Mouse (Mus musculus) kidney, postnatal 0 days (tissue): Measurements from ENCODE around the gene Rnf8. TPM values are rescaled to one million over a fixed set of nuclear protein-coding genes. Genes with fewer than 3 reads are reported as not detected.
A peak's percentile ranks its signal among the peaks of the same experiment; 100 is the strongest.
"Not testable (repeated sequence)": the region's sequence is repeated elsewhere in the genome, so short reads cannot be mapped to it uniquely, and the experiment has no call there.

Experiments
- ATAC-seq: fragments of 200-750 bp; cut with Nextera tagmentation; replicated peaks from 2 replicates; pipeline ENCODE4 v1.8.0; 2017; ENCODE audit warnings: low read depth, moderate number of reproducible peaks, moderate TSS enrichment, moderate library complexity; ENCODE audit not compliant: low FRiP score
- DNase-seq: peaks from one replicate; pipeline ENCODE4 v3.0.0-alpha.2; 2016; ENCODE audit warnings: low spot score
- H3K27ac ChIP-seq: fragments of 300-500 bp; sonication (generic); 2 replicates; pipeline ENCODE4 v1.5.1; 2014; ENCODE audit warnings: mild to moderate bottlenecking
- H3K27me3 ChIP-seq: fragments of 300-500 bp; sonication (generic); 2 replicates; pipeline ENCODE4 v1.6.1; 2014; ENCODE audit warnings: low read length, mixed read lengths; ENCODE audit not compliant: insufficient read depth
- H3K36me3 ChIP-seq: fragments of 300-500 bp; sonication (generic); 2 replicates; pipeline ENCODE4 v1.6.1; 2014; ENCODE audit warnings: low read length, mixed read lengths; ENCODE audit not compliant: insufficient read depth
- H3K4me1 ChIP-seq: fragments of 300-500 bp; sonication (generic); replicated peaks from 2 replicates; pipeline ENCODE4 v1.6.1; 2014; ENCODE audit warnings: antibody characterized with exemption, low read length, mixed read lengths; ENCODE audit not compliant: insufficient read depth
- H3K4me2 ChIP-seq: fragments of 300-500 bp; sonication (generic); 2 replicates; pipeline ENCODE4 v1.6.1; 2014; ENCODE audit warnings: mild to moderate bottlenecking, low read length, moderate library complexity, mixed read lengths
- H3K4me3 ChIP-seq: fragments of 300-500 bp; sonication (generic); replicated peaks from 2 replicates; pipeline ENCODE4 v1.5.1; 2014; ENCODE audit warnings: low read depth, low read length
- H3K9ac ChIP-seq: fragments of 300-500 bp; sonication (generic); 2 replicates; pipeline ENCODE4 v1.6.1; 2014; ENCODE audit warnings: low read depth, low read length
- H3K9me3 ChIP-seq: fragments of 300-500 bp; sonication (generic); replicated peaks from 2 replicates; pipeline ENCODE4 v1.6.1; 2016; ENCODE audit warnings: low read length, inconsistent platforms, mixed read lengths
- CTCF ChIP-seq: IDR thresholded peaks from 2 replicates; pipeline ENCODE4 v1.5.1; 2016; ENCODE audit warnings: antibody characterized with exemption, low read depth, mild to moderate bottlenecking, moderate library complexity
- WGBS: fragments of 180-500 bp; shearing (Covaris S2); extraction: QIAGEN DNeasy Blood & Tissue Kit; methylation state at CpG from one replicate; pipeline ENCODE4 v1.1.7; 2014; 5-methylcytosine and 5-hydroxymethylcytosine counted together
- polyA plus RNA-seq: library from polyadenylated mRNA; unstranded; fragments of >200 nt; fragmentation: Nextera tagmentation; extraction: Ambion mirVana; gene quantifications from 2 replicates; pipeline ENCODE4 v1.2.1, GENCODE M21; 2015

The Rnf8 gene
- polyA plus RNA-seq, 1 experiment from 2014 or later, result 50.3 TPM

DNA sequence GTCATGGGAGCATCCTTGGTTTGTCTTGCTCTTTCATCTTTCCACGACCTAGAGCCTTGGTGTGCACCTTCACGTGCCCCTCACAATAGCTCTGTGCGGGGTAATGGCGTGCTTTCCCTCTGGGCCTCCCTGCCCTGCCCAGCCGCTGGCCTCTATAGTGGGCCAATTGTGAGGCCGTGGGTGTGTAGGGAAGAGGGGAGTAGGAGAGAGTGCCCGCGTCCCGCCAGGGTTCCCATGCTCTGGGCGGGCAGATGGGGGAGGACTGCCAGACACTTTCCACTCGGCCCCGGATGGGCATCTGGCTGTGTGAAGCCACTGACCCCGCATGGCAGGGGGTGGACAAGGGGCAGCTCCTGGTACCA, 17.8 kb upstream of the Rnf8 start:
- WGBS, result 76% methylated on average over 13 of the region's 13 CpGs
- ATAC-seq (no peak), DNase-seq (no peak)
- TF ChIP-seq CTCF, result no peak
- Histone ChIP-seq H3K27ac (no peak overlapping the region), H3K36me3 (peaks cover 17% of the 10 kb centered on the region), H3K9ac (no peak overlapping the region), H3K4me2 (no peak overlapping the region), H3K4me1 (no peaks in the 10 kb centered on the region), H3K9me3 (no peaks in the 10 kb centered on the region), H3K27me3 (no peaks in the 10 kb centered on the region), H3K4me3 (no peak overlapping the region)

DNA sequence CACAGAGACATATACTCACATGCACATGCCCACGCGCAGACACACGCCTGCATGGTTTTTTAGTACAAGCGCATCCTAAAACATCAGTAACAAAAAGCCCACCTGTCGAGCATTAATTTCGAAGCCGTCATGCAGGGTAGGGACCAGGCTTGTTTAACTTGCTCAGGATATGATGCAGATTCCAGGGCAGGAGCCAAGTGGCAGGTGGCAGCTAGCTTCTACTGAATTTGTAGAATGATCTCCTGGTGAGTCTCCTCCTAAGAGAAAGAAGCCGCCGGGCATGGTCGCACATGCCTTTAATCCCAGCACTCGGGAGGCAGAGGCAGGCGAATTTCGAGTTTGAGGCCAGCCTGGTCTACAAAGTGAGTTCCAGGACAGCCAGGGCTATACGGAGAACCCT, 15.5 kb upstream of the Rnf8 start:
- DNase-seq (no peak), ATAC-seq (no peak)
- H3K36me3 ChIP-seq, result peaks cover 23% of the 10 kb centered on the region
- TF ChIP-seq CTCF, result no peak
- no peak overlapping the region for H3K9ac ChIP-seq
- H3K4me3 ChIP-seq, result no peak overlapping the region
- H3K27ac ChIP-seq, result no peak overlapping the region
- 94% methylated on average over 14 of the region's 14 CpGs for WGBS
- no peaks in the 10 kb centered on the region for H3K9me3 ChIP-seq
- no peaks in the 10 kb centered on the region for H3K27me3 ChIP-seq
- no peaks in the 10 kb centered on the region for H3K4me1 ChIP-seq
- H3K4me2 ChIP-seq, result no peak overlapping the region

- ATAC-seq, result no peak
- Histone ChIP-seq H3K4me2 (no peak overlapping the region), H3K36me3 (peaks cover 20% of the 10 kb centered on the region), H3K27ac (no peak overlapping the region), H3K4me1 (no peaks in the 10 kb centered on the region), H3K27me3 (no peaks in the 10 kb centered on the region), H3K9me3 (no peaks in the 10 kb centered on the region), H3K9ac (no peak overlapping the region), H3K4me3 (no peak overlapping the region)
- 80% methylated on average over 8 of the region's 8 CpGs for whole genome bisulfite sequencing
- TF ChIP-seq CTCF, result no peak
- no peak for DNase-seq
These were observed 15.1 kb upstream of the Rnf8 start for GRCm38 (mm10) chr17:29599537-29599936.

DNA sequence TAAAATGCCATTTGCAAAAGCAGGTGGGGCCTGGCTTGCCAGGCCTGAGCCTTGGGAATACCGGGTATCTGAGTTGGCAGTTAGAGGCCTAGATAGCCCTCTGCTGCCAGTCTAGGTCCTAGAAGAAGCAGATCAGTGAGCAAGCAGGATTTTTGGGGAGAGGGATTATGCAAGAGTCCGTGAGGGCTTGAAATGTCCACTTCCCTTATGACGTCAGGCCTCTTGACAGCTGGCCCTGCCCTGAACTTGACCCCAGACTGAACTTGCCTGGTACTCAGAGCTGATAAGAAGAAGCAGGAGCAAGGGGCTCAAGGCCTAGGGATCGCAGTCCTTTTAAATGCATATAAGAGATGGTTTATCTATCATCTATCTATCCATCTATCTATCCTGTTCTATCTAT, 13.2 kb upstream of the Rnf8 start:
- no peak overlapping the region for H3K27ac ChIP-seq
- H3K27me3 ChIP-seq, result no peaks in the 10 kb centered on the region
- no peak overlapping the region for H3K4me3 ChIP-seq
- H3K36me3 ChIP-seq, result peaks cover 20% of the 10 kb centered on the region
- no peaks in the 10 kb centered on the region for H3K9me3 ChIP-seq
- TF ChIP-seq CTCF, result no peak
- H3K4me1 ChIP-seq, result no peaks in the 10 kb centered on the region
- no peak overlapping the region for H3K4me2 ChIP-seq
- no peak for DNase-seq
- WGBS, result 67% methylated on average over 4 of the region's 4 CpGs
- H3K9ac ChIP-seq, result no peak overlapping the region
- ATAC-seq, result no peak

GRCm38 (mm10) chr17:29603283-29603682, 11.3 kb upstream of the Rnf8 start:
- Histone ChIP-seq H3K27me3 (no peaks in the 10 kb centered on the region), H3K9me3 (no peaks in the 10 kb centered on the region), H3K9ac (no peak overlapping the region), H3K4me3 (no peak overlapping the region), H3K4me2 (no peak overlapping the region), H3K4me1 (no peaks in the 10 kb centered on the region), H3K27ac (no peak overlapping the region), H3K36me3 (peaks cover 20% of the 10 kb centered on the region)
- TF ChIP-seq CTCF, result peak; percentile 96
- DNase-seq, result peak; percentile 87
- 21% methylated on average over 6 of the region's 6 CpGs for WGBS
- no peak for ATAC-seq

DNA sequence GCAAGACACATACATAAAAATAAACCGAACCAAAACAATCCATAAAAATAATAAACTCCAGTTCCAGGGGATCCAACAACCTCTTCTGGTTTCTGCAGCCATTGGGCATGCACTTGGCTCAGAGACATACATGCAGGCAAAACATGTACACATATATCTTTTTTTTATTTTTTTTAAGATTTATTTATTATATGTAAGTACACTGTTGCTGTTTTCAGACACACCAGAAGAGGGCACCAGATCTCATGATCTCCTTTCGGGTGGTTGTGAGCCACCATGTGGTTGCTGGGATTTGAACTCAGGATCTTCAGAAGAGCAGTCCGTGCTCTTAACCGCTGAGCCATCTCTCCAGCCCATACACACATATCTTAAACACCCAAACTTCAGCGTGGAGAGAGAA, 1.1 kb upstream of the Rnf8 start:
- not testable (repeated sequence) for H3K9ac ChIP-seq, H3K36me3 ChIP-seq, H3K9me3 ChIP-seq, H3K27ac ChIP-seq, DNase-seq, H3K4me2 ChIP-seq, ATAC-seq, H3K4me3 ChIP-seq, H3K27me3 ChIP-seq
- H3K4me1 ChIP-seq, result peaks cover 21% of the 10 kb centered on the region; the same call in 1 of the 2 replicates
- TF ChIP-seq CTCF, result peak; percentile 32; the same call in 1 of the 2 replicates
- WGBS, result 89% methylated on average over 5 of the region's 5 CpGs

DNA sequence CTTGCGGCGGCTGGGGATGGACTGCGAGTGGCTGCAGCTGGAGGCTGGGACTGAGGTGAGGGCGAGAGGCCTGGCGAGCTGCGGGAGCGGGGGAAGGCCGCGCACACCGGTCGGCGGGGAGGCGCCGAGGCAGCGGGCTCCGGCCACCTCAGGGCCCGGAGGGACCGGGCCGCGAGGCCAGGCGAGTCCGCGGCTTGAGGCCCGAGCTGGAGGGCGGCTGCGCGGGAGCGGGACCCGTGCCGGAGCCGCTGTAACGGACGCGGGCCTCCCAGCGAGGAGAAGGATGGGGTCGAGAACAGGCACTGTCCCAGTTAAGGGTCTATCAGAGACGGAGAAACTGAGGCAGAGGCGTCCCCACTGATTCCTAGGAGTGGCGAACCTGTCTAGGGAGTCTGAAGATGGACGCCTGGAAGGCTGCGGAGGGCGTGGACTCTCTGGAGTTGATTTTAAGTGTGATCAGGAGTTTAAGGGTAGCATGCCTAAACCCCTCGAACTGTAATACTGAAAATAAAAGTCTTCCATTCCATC, 498 bp downstream of the Rnf8 start:
- H3K4me3 ChIP-seq, result peak overlapping the region; percentile 82
- no peaks in the 10 kb centered on the region for H3K27me3 ChIP-seq
- peak overlapping the region; percentile 89 for H3K4me2 ChIP-seq
- H3K27ac ChIP-seq, result peak overlapping the region; percentile 97
- DNase-seq (peak; percentile 25), ATAC-seq (peak; percentile 49)
- peak overlapping the region; percentile 92 for H3K9ac ChIP-seq
- 0% methylated on average over 40 of the region's 43 CpGs for WGBS
- no peaks in the 10 kb centered on the region for H3K9me3 ChIP-seq
- H3K36me3 ChIP-seq, result 0 out of 2 replicates have a peak, but pooled peaks cover 3% of the 10 kb centered on the region
- TF ChIP-seq CTCF, result no peak
- peaks cover 21% of the 10 kb centered on the region; the same call in 1 of the 2 replicates for H3K4me1 ChIP-seq
